In genomic region chr16:31659453-31659852, GRCm38 (mm10) we compare ENCODE assay signal across 15 mouse cellular contexts.
"Had no signal": no experiment of that assay in that cellular context is flagged by ENCODE, and none has a peak within 500 bp of the region (broad histone marks: within the 10 kb centered on the region; RNA-seq: fewer than 3 reads in every experiment).

No protein-coding gene starts in this region.

- DNase-seq: liver, postnatal 0 days; lung, adult 2 months; lung, postnatal 14 days; lung, postnatal 36 days; midbrain, embryonic 14.5 days; retina, postnatal 1 day; right cerebral cortex, adult 18-20 months; right cerebral cortex, postnatal 25 days; right cerebral cortex, postnatal 4 days; spleen, adult 18-20 months; thymus, adult 18-20 months; thymus, postnatal 14 days; thymus, postnatal 36 days had no signal

- ATAC-seq: liver, postnatal 0 days; lung, postnatal 0 days; midbrain, embryonic 16.5 days had no signal
